Mouse (Mus musculus): Measurements from ENCODE around the gene Gm3233.
"Not testable (repeated sequence)": the region's sequence is repeated elsewhere in the genome, so short reads cannot be mapped to it uniquely, and the experiment has no call there.

- not testable (repeated sequence) for TF ChIP-seq CTCF, EP300 (IDR thresholded peaks at IDR 0.05)
These were observed 48.3 kb downstream of the Gm3233 start, which contains the start of gene Gm10024 for GRCm38 (mm10) chr10:77711157-77711556.
